Mouse (Mus musculus): ENCODE results near the gene Itpkc. TPM values are rescaled to one million over a fixed set of nuclear protein-coding genes. Genes with fewer than 3 reads are reported as not detected.

The Itpkc gene
- total and polyA plus RNA-seq, 3 experiments = 4.0 to 8.1 (median 4.0) TPM

GRCm38 (mm10) chr7:27261888-27262287 is 33.4 kb upstream of the Itpkc start:
- TF ChIP-seq UBTF (IDR thresholded peaks at IDR 0.05; ENCODE audit: low read depth, low read length) (no peak), RAD21 (IDR thresholded peaks at IDR 0.05; ENCODE audit: low read depth, low read length) (no peak), MEF2A (IDR thresholded peaks at IDR 0.05; ENCODE audit: borderline replicate concordance, low read depth, low read length) (no peak), ZKSCAN1 (IDR thresholded peaks at IDR 0.05; ENCODE audit: borderline replicate concordance, low read depth, low read length) (no peak), KAT2A (IDR thresholded peaks at IDR 0.05; ENCODE audit: insufficient replicate concordance, low read length) (no peak), MAZ (IDR thresholded peaks at IDR 0.05; ENCODE audit: low read depth, low read length) (no peak), NELFE (IDR thresholded peaks at IDR 0.05; ENCODE audit: low read depth, low read length) (no peak), NRF1 (IDR thresholded peaks at IDR 0.05; ENCODE audit: low read depth, low read length) (no peak), IRF4 (IDR thresholded peaks at IDR 0.05; ENCODE audit: low read depth, low read length) (no peak), ZMIZ1 (IDR thresholded peaks at IDR 0.05; ENCODE audit: low read depth, low read length) (no peak), CHD2 (IDR thresholded peaks at IDR 0.05; ENCODE audit: low read length) (no peak)
- no peak overlapping the region for H3K9ac ChIP-seq (ENCODE audit: insufficient read depth, low read depth)
- H3K79me2 ChIP-seq (replicated peaks; ENCODE audit: control insufficient read depth, extremely low read depth, insufficient read depth, poor library complexity, severe bottlenecking) = no peaks in the 10 kb centered on the region
- H3K27me3 ChIP-seq (replicated peaks) = no peaks in the 10 kb centered on the region
- no peak overlapping the region for H3K4me2 ChIP-seq (ENCODE audit: insufficient read depth, low read depth, poor library complexity, severe bottlenecking)
- H3K4me3 ChIP-seq (replicated peaks in 1 of 3; ENCODE audit: low read depth in 2 of 3, low read length in 2 of 3, poor library complexity in 1 of 3) = no peak overlapping the region
- H3K27ac ChIP-seq (ENCODE audit: insufficient read depth, low read depth) = no peak overlapping the region
- in situ Hi-C loops (cut with MboI; ENCODE audit: low pct_ligation_motif_present, low pct_unique_long_range_greater_than_20kb, low sequenced_read_pairs) (no loop called here), dilution Hi-C loops (cut with MboI; ENCODE audit: extremely low pct_ligation_motif_present, extremely low pct_unique_long_range_greater_than_20kb, low sequenced_read_pairs) (no loop called here)
- DNase-seq (ENCODE audit: extremely low read depth) = no peak
- no peaks in the 10 kb centered on the region for H3K9me3 ChIP-seq (replicated peaks; ENCODE audit: low read length)
- peaks cover 0 to 20% of the 10 kb centered on the region in 2 experiments for H3K36me3 ChIP-seq (replicated peaks in 1 of 2; ENCODE audit: control insufficient read depth in 1 of 2, insufficient read depth in 1 of 2, low read length in 1 of 2)
- peaks cover 5 to 16% of the 10 kb centered on the region in 2 experiments for H3K4me1 ChIP-seq (ENCODE audit: control insufficient read depth in 1 of 2, insufficient read depth in 2 of 2)

- peaks cover 0 to 30% of the 10 kb centered on the region in 2 experiments for H3K36me3 ChIP-seq (replicated peaks in 1 of 2; ENCODE audit: control insufficient read depth in 1 of 2, insufficient read depth in 1 of 2, low read length in 1 of 2)
- TF ChIP-seq JUND (conservative IDR thresholded peaks at IDR 0.05; ENCODE audit: low read depth, low read length) = no peak
- peaks cover 5 to 16% of the 10 kb centered on the region in 2 experiments for H3K4me1 ChIP-seq (ENCODE audit: control insufficient read depth in 1 of 2, insufficient read depth in 2 of 2)
- H3K4me3 ChIP-seq (replicated peaks in 1 of 3; ENCODE audit: low read depth in 2 of 3, low read length in 2 of 3, poor library complexity in 1 of 3) = no peak overlapping the region
- no peaks in the 10 kb centered on the region for H3K9me3 ChIP-seq (replicated peaks; ENCODE audit: low read length)
- H3K27ac ChIP-seq (ENCODE audit: insufficient read depth, low read depth) = no peak overlapping the region
- dilution Hi-C loops (cut with MboI; ENCODE audit: extremely low pct_ligation_motif_present, extremely low pct_unique_long_range_greater_than_20kb, low sequenced_read_pairs) (no loop called here), in situ Hi-C loops (cut with MboI; ENCODE audit: low pct_ligation_motif_present, low pct_unique_long_range_greater_than_20kb, low sequenced_read_pairs) (no loop called here)
- no peak overlapping the region for H3K4me2 ChIP-seq (ENCODE audit: insufficient read depth, low read depth, poor library complexity, severe bottlenecking)
- H3K79me2 ChIP-seq (replicated peaks; ENCODE audit: control insufficient read depth, extremely low read depth, insufficient read depth, poor library complexity, severe bottlenecking) = no peaks in the 10 kb centered on the region
- DNase-seq (ENCODE audit: extremely low read depth) = no peak
- no peaks in the 10 kb centered on the region for H3K27me3 ChIP-seq (replicated peaks)
- H3K9ac ChIP-seq (ENCODE audit: insufficient read depth, low read depth) = no peak overlapping the region
Measured at GRCm38 (mm10) chr7:27260856-27261255, 32.4 kb upstream of the Itpkc start.

- TF ChIP-seq POLR2A (IDR thresholded peaks at IDR 0.05; ENCODE audit: low read depth, low read length) (no peak), MEF2A (IDR thresholded peaks at IDR 0.05; ENCODE audit: borderline replicate concordance, low read depth, low read length) (no peak), ZMIZ1 (IDR thresholded peaks at IDR 0.05; ENCODE audit: low read depth, low read length) (no peak), POLR2AphosphoS2 (IDR thresholded peaks at IDR 0.05; ENCODE audit: low read depth, low read length) (no peak)
- Histone ChIP-seq H3K4me1 (ENCODE audit: control insufficient read depth in 1 of 2, insufficient read depth in 2 of 2) (peaks cover 5 to 21% of the 10 kb centered on the region in 2 experiments), H3K4me3 (replicated peaks in 1 of 3; ENCODE audit: low read depth in 2 of 3, low read length in 2 of 3, poor library complexity in 1 of 3) (no peak overlapping the region), H3K9ac (ENCODE audit: insufficient read depth, low read depth) (no peak overlapping the region), H3K27me3 (replicated peaks) (no peaks in the 10 kb centered on the region), H3K79me2 (replicated peaks; ENCODE audit: control insufficient read depth, extremely low read depth, insufficient read depth, poor library complexity, severe bottlenecking) (no peaks in the 10 kb centered on the region), H3K36me3 (replicated peaks in 1 of 2; ENCODE audit: control insufficient read depth in 1 of 2, insufficient read depth in 1 of 2, low read length in 1 of 2) (peaks cover 0 to 40% of the 10 kb centered on the region in 2 experiments), H3K27ac (ENCODE audit: insufficient read depth, low read depth) (no peak overlapping the region), H3K9me3 (replicated peaks; ENCODE audit: low read length) (no peaks in the 10 kb centered on the region), H3K4me2 (ENCODE audit: insufficient read depth, low read depth, poor library complexity, severe bottlenecking) (no peak overlapping the region)
- in situ Hi-C loops (cut with MboI; ENCODE audit: low pct_ligation_motif_present, low pct_unique_long_range_greater_than_20kb, low sequenced_read_pairs) (no loop called here), dilution Hi-C loops (cut with MboI; ENCODE audit: extremely low pct_ligation_motif_present, extremely low pct_unique_long_range_greater_than_20kb, low sequenced_read_pairs) (no loop called here)
- DNase-seq (ENCODE audit: extremely low read depth) = no peak
Measured at GRCm38 (mm10) chr7:27259771-27260170, 31.3 kb upstream of the Itpkc start.
